Mouse (Mus musculus) frontal cortex, adult 2 months (tissue): ENCODE measurements around the gene 4932411N23Rik. TPM values are rescaled to one million over a fixed set of nuclear protein-coding genes. Genes with fewer than 3 reads are reported as not detected.
"Not testable (repeated sequence)": the region's sequence is repeated elsewhere in the genome, so short reads cannot be mapped to it uniquely, and the experiment has no call there.

Experiments
- DNase-seq, 2 experiments: peaks; one replicate each; pipeline ENCODE4 v3.0.0; 2022; ENCODE audit warnings: low spot score in 1 of 2; ENCODE audit errors: extremely low spot score in 1 of 2
- polyA plus RNA-seq: library from polyadenylated mRNA; depleted of rRNA; stranded (reverse); fragments of >200 nt; gene quantifications from 2 replicates; pipeline ENCODE4 v1.2.3, GENCODE M21; 2012; rRNA removed

4932411N23Rik gene
- polyA plus RNA-seq = not detected in 2 replicates

GRCm38 (mm10) chrX:126815768-126816167, at the start of gene 4932411N23Rik:
Gene 4932411N23Rik (minus strand): TSS chrX:126815868.
- no peak for DNase-seq

- no peak for DNase-seq
These were observed 35.8 kb downstream of the 4932411N23Rik start for GRCm38 (mm10) chrX:126779895-126780294.

GRCm38 (mm10) chrX:126777643-126778042, 38.0 kb downstream of the 4932411N23Rik start:
- not testable (repeated sequence) for DNase-seq

- DNase-seq = not testable (repeated sequence)
These were observed 40.8 kb downstream of the 4932411N23Rik start for GRCm38 (mm10) chrX:126774846-126775245.

GRCm38 (mm10) chrX:126773511-126773910, 42.2 kb downstream of the 4932411N23Rik start:
- DNase-seq = peak in 1 of 2 experiments; percentile 5

Other genes with a start within 250 kb of the 4932411N23Rik start
- gene Gm382, start 224.1 kb upstream of the 4932411N23Rik start, polyA plus RNA-seq = not detected in 2 replicates